Mouse (Mus musculus): Measurements from ENCODE around the gene Olfr172.

Olfr172 gene

DNA sequence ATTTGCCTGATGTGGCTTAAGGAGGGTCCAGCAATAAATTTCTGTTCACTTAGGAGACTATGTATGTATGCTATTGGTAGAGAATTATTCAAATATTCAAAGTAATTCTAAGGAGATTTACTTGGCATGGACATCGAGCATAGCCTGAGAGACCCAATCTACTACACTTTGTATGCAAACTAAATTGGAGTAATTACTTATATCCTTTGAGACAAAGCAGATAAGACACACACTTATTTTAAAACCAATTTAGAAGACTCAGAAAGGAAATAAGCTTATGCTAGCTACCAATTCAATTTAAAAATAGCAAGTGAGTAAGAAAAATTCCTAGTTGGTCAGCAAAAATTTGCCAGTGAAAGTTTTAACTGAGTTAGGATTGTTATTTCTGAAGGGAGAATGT is at the start of gene Olfr172:
TSS of gene Olfr172 (minus strand) at position 101 of the 400 bp plus-strand sequence.
- DNase-seq (ENCODE audit: low read depth, low spot score), result no peak

DNA sequence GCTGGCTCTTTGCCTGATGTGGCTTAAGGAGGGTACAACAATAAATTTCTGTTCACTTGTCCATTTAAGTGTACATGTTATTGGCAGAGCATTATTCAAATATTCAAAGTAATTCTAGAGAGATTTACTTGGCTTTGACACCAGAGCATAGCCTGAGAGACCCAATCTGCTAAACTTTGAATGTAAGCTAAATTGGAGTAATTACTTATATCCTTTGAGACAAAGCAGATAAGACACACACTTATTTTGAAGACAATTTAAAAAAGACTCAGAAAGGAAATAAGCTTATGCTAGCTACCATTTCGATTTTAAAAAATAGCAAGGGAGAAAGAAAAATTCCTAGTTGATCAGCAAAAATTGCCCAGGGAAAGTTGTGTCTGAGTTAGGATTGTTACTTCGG is 37.2 kb upstream of the Olfr172 start, which contains the start of gene Olfr173:
TSS of gene Olfr173 (minus strand) at position 101 of the 400 bp plus-strand sequence.
- no peak for DNase-seq (ENCODE audit: low read depth, low spot score)

GRCm38 (mm10) chr16:58756191-58756590 is 6.8 kb downstream of the Olfr172 start:
- DNase-seq (ENCODE audit: low read depth, low spot score), result no peak

GRCm38 (mm10) chr16:58751314-58751713 is 11.7 kb downstream of the Olfr172 start:
- DNase-seq (ENCODE audit: low read depth, low spot score), result no peak

GRCm38 (mm10) chr16:58746715-58747114 is 16.3 kb downstream of the Olfr172 start:
- no peak for DNase-seq (ENCODE audit: low read depth, low spot score)

DNA sequence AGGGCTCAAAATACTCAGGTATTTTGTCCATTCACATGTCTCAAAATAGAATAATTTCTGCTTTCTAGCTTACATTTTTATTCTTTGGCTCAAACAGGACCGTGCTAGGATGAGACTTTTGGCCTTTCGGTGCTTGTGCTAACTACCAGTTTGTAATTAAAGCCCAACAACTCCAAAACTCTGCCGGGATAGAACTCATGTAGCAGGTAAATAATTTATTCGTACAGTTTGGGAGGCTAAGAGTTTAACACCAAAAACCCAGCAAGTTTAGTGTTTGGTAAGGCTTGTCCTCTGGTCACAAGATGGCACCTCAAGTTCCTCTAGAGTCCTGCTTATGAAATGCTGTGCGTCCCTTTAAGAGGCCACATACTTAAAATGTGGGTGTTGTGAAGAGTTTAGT is 22.2 kb downstream of the Olfr172 start:
- DNase-seq (ENCODE audit: low read depth, low spot score), result no peak

DNA sequence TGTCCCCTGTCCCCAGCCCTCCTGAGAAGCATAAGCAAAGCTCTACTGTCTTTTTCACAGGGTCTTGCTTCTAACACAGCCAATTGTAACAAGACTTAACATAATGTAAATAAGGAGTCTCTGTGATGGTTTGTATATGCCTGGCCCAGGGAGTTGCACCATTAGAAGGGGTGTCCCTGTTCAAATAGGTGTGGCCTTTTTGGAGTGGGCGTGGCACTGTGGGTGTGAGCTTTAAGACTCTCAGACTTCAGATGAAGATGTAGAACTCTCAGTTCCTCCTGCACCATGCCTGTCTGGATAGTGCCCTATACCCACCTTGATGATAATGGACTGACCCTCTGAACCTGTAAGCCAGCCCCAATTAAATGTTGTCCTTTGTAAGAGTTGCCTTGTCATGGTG is 24.2 kb downstream of the Olfr172 start:
- no peak for DNase-seq (ENCODE audit: low read depth, low spot score)

DNA sequence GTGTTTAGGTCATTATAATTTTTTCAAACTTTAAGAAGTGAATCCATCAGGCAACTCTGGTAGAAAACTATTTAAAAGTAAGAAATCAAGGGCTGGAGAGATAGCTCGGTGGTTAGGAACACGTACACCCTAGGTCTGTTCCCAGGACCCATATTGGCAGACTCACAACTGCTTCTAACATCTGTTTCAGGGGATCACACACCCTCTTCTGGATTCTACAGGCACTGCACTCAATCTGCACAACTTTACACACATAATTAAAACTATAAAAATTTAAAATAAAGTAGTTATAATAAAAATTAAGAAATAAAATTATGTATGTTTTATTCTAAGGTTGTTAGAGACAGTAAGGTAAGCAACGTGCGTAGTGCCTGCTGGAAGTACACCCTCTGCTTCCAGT is 24.8 kb downstream of the Olfr172 start:
- DNase-seq (ENCODE audit: low read depth, low spot score), result no peak

DNA sequence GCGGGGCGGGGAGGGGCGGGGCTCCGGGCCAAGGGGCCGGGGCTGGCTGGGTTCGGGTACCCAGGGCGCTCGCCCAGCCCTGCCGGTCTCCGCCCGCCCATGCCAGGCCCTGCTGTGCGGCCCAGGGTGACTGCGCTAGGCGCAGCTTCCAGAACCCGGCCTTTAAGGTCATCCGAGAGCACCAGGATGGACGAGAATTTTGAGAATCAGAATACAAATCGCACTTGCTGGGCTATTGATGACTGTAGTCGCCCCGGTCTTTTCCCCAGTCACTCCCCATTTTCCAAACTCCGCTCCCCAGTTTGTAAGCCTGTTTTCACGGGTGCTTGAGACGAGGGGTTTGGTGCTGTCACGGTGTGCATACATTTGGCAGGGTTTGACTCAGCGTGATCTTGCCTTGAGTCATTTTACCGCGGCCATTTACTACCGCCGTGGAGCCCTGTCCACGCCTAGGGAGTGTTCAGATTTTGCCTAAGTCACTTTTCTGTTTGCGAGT is 34.8 kb downstream of the Olfr172 start:
- DNase-seq (ENCODE audit: low read depth, low spot score), result no peak

DNA sequence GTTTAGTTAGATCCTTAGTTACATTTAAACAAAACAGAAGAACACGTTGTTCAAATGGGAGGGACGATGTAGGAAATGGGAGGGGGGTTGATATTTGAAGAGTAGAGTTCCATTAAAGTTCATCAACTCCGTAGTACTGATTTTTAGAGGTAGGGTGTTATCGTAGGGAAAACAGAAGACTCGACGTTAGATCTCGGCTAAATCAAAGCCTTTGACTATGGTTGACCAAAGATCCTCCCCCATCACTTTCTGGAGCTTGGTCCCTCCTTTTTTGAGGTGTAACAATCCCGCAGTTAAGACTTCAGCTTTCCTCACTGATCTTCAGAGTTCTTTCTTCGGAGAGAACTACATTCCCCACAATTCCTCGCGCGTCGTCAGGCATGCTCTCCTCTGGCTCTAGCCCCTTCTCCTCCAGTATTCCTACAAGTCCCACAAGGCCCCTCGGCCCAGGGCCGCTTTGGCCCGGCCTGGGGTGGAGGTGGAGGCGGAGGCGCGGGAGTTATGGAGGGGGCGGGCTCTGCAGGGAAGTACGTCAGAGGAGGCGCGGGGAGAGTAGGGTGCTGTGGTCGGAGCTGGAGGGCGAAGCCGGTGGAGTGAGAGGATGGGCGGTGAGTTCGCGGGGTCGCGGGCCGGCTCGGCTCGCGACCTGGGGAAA is 35.4 kb downstream of the Olfr172 start, which contains the start of gene Cldnd1:
TSS of gene Cldnd1 (plus strand) at position 434 of the 655 bp plus-strand sequence.
- DNase-seq (ENCODE audit: low read depth, low spot score), result peak; percentile 86

DNA sequence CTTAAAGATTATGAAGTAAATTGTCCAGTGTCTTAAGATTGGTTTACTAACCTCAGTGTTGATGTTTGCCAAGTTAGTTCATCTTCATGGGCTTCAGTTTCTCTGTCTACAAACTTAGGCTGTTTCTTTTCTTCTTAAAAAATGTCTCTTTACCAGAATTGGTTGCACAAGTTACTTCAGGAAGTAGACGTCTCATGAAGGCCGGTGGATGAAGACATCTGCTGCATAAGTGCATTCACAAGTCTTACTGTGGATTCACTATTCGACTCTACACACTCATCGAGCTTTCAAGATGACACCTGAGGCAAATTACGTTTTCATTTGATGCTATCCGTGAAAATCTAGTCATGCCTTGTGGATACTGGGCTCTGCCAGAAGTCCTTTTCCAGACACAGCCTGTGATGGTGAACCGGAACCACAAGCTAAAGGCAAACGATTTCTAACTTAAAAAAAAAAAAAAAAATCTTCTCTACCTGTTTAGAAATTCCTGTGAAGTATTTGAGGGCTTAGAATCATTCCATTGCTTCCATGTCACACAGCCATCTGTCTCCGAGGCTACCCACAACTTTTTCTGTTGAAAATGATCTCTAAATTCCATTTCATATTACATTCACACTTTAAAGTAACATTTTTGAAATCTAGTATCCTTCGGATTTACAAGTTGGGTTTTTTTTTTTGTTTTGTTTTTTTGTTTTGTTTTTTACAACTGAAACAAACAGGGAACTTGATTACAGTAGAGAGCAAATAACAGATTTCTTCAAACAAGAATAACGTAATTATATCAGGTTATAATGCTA is 36.1 kb downstream of the Olfr172 start:
- DNase-seq (ENCODE audit: low read depth, low spot score), result no peak

DNA sequence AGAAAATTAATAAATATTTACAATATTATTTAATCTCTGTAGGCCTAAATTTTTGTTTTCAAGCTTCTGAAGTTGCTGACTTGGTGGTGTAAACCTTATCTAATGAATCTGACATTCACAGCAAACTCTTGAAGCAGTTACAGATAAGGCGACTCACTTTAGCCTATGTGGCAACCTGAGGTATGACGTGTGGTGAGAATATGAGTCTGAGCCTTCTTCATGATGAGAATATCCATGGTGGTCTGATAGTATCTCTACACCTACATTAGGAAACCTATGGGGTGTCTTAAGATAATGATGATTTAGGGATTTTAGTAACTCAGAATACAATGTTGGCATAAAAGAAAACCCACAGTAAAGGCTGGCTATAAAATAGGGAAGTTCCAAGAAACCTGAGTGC is 40.7 kb downstream of the Olfr172 start:
- DNase-seq (ENCODE audit: low read depth, low spot score), result no peak

DNA sequence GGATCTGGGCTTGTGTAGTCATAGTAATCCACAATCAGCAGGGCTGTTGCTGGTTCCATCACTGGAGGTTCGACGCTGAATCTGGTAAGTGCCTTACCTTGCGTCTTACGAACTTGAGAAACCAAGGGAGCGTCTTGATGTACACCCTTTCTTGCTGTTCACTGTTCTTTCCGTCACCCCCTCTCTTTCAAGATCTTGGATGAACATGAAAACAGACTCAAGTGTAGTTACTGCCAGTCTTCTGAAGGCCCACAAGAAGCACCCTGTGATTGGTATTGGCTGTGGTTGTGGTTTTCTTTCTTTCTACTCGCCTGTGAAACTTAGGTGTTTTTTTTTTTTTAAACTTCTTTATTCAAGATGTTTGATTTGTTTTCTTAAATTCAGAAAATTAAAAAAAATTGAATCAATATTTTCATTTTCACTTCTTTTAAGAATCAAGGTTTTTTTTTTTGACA is 44.3 kb downstream of the Olfr172 start, which contains the start of gene Gpr15:
TSS of gene Gpr15 (minus strand) at position 405 of the 455 bp plus-strand sequence.
- no peak for DNase-seq (ENCODE audit: low read depth, low spot score)

GRCm38 (mm10) chr16:58715018-58715417 is 48.0 kb downstream of the Olfr172 start:
- DNase-seq (ENCODE audit: low read depth, low spot score), result no peak

- no peak for DNase-seq (ENCODE audit: low read depth, low spot score)
These were observed 49.8 kb downstream of the Olfr172 start for GRCm38 (mm10) chr16:58713128-58713527.

DNA sequence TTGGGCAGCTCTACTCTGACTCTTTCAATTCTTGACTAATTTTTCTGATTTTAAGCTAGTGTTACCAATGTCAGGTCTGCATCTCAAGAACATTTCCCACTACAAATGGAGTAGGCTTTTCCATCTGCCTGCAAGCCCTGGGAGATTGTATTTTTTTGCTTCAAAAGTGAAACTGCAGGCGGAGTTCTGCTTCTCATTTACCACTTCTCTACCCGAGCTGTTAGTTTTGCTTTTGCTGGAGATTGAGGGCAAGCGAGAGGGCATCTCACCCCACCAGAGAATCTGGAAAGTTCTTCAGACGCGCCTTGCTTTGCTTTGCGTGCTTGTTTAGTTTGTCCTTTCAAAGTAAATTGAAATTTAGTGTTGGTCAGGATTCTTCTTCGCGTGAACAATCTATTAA is 50.8 kb downstream of the Olfr172 start:
- no peak for DNase-seq (ENCODE audit: low read depth, low spot score)
